Mouse (Mus musculus): ENCODE data around the gene Polr2a. TPM values are rescaled to one million over a fixed set of nuclear protein-coding genes. Genes with fewer than 3 reads are reported as not detected.

Gene Polr2a
- polyA plus RNA-seq, 1 experiment from 2014 or later: 23.5 TPM

DNA sequence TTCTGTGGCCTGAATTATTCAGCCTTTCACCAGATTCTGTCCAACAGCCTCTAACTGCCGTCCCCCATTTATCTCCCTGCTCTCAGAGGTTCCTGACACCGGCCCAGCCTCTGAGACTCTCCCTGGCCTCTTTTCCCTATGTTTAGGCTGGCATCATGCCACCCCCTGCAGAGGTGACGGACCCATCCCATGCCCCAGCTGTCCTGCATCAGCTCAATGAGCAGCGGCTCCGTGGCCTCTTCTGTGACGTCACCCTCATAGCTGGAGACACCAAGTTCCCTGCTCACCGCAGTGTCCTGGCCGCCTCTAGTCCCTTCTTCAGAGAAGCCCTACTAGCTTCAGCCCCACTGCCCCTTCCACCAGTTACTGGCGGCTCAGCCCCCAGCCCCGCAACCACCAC lies 17.3 kb upstream of the Polr2a start:
- Histone ChIP-seq H3K36me3 (ENCODE audit: control insufficient read depth, insufficient read depth, low read length) (peaks cover 5% of the 10 kb centered on the region; the same call in 1 of the 2 replicates), H3K4me1 (ENCODE audit: control insufficient read depth, insufficient read depth, low read length) (no peaks in the 10 kb centered on the region), H3K4me2 (ENCODE audit: low read depth, low read length) (no peak overlapping the region), H3K27me3 (ENCODE audit: control insufficient read depth, insufficient read depth, low read length) (no peaks in the 10 kb centered on the region), H3K9me3 (ENCODE audit: control insufficient read depth, low read length) (no peaks in the 10 kb centered on the region), H3K4me3 (ENCODE audit: low read depth, low read length) (no peak overlapping the region), H3K9ac (replicated peaks; ENCODE audit: low read depth, low read length) (no peak overlapping the region), H3K27ac (ENCODE audit: low read depth, low read length) (no peak overlapping the region)
- WGBS: 60% methylated on average over 10 of the region's 10 CpGs
- ATAC-seq (ENCODE audit: low read depth): no peak

DNA sequence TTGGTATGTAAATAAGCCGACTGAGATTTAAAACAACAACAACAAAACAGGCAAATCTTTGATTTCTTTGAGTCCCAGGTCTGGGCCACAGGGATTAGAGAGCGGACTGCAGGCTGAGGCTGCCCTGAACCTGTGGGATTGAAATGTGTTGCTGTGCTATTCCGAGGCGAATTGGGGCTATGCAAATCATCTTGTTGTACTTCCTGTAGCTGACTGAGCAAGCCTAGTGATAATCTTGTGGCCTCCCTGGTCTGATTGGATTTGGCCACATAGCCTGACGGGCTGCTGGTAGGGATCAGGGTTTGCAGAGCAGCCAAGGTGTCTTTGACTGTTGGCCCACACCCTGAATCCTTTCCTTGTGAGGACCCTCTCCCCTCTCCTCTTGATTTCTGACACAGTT lies 16.5 kb upstream of the Polr2a start:
- WGBS: 58% methylated on average over 5 of the region's 5 CpGs
- no peak overlapping the region for H3K4me2 ChIP-seq (ENCODE audit: low read depth, low read length)
- no peak overlapping the region for H3K9ac ChIP-seq (replicated peaks; ENCODE audit: low read depth, low read length)
- no peaks in the 10 kb centered on the region for H3K27me3 ChIP-seq (ENCODE audit: control insufficient read depth, insufficient read depth, low read length)
- H3K9me3 ChIP-seq (ENCODE audit: control insufficient read depth, low read length): no peaks in the 10 kb centered on the region
- ATAC-seq (ENCODE audit: low read depth): no peak
- no peak overlapping the region for H3K4me3 ChIP-seq (ENCODE audit: low read depth, low read length)
- no peaks in the 10 kb centered on the region for H3K4me1 ChIP-seq (ENCODE audit: control insufficient read depth, insufficient read depth, low read length)
- peaks cover 5% of the 10 kb centered on the region; the same call in 1 of the 2 replicates for H3K36me3 ChIP-seq (ENCODE audit: control insufficient read depth, insufficient read depth, low read length)
- H3K27ac ChIP-seq (ENCODE audit: low read depth, low read length): no peak overlapping the region

DNA sequence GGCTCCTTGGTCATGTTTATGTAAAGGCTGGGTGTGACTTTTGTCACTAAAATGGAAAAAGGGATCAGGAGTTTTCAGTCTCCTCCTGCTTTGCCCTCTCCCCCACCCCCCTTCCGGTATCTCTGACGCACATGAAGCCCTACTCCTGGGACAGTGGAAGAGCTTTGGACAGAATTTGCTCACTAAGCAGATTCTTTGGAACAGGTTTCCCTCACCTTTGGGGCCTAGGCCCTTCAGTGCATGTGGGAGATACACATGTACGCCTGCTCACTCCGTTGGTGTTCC lies 9.1 kb upstream of the Polr2a start:
- Histone ChIP-seq H3K9ac (replicated peaks; ENCODE audit: low read depth, low read length) (peak overlapping the region; percentile 25; the same call in 1 of the 2 replicates), H3K27me3 (ENCODE audit: control insufficient read depth, insufficient read depth, low read length) (no peaks in the 10 kb centered on the region), H3K36me3 (ENCODE audit: control insufficient read depth, insufficient read depth, low read length) (no peaks in the 10 kb centered on the region), H3K4me2 (ENCODE audit: low read depth, low read length) (peak overlapping the region; percentile 58), H3K4me1 (ENCODE audit: control insufficient read depth, insufficient read depth, low read length) (peaks cover 13% of the 10 kb centered on the region), H3K27ac (ENCODE audit: low read depth, low read length) (no peak overlapping the region), H3K9me3 (ENCODE audit: control insufficient read depth, low read length) (no peaks in the 10 kb centered on the region), H3K4me3 (ENCODE audit: low read depth, low read length) (no peak overlapping the region)
- 69% methylated on average over 4 of the region's 4 CpGs for WGBS
- no peak for ATAC-seq (ENCODE audit: low read depth)

DNA sequence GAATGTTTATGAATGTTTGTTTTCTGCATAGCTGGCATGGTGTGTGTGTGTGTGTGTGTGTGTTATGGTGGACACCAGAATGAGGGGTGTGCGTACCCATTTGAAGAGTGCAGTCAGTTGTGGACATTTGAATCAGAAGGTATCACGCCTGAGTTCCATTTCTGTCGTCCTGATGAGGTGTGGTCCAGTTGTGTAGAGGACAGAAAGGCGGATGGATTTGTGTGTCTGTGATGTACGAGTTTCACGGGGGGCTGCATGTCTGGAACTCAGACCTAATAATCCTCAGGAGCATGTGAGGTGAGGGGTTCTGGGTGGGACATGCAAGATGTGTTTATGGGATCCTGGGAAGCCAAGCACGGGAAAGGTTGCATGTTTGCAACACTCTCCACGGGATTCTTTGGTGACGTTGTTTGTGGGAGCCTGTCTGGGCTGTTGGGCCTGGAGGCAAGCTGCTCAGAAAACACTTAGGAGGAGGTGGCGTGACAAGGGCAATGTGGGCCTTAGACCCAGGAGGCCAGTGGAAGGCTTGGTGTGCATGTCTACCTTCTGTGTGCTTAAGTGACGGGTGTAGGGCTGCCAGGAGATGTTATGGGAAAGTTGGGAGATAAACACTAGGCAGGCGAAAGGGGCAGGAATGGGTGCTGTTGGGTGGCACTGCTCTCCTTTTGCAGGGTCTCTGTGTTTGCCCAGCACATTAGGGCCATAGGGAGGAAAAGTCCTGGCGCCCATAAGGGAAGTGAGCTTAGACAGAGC lies 8.6 kb upstream of the Polr2a start:
- Histone ChIP-seq H3K4me2 (ENCODE audit: low read depth, low read length) (peak overlapping the region; percentile 58), H3K36me3 (ENCODE audit: control insufficient read depth, insufficient read depth, low read length) (no peaks in the 10 kb centered on the region), H3K27ac (ENCODE audit: low read depth, low read length) (no peak overlapping the region; the same call in 1 of the 2 replicates), H3K27me3 (ENCODE audit: control insufficient read depth, insufficient read depth, low read length) (no peaks in the 10 kb centered on the region), H3K9ac (replicated peaks; ENCODE audit: low read depth, low read length) (peak overlapping the region; percentile 98), H3K4me1 (ENCODE audit: control insufficient read depth, insufficient read depth, low read length) (peaks cover 13% of the 10 kb centered on the region), H3K9me3 (ENCODE audit: control insufficient read depth, low read length) (no peaks in the 10 kb centered on the region), H3K4me3 (ENCODE audit: low read depth, low read length) (peak overlapping the region; percentile 86)
- ATAC-seq (ENCODE audit: low read depth): no peak
- 67% methylated on average over 13 of the region's 13 CpGs for WGBS

DNA sequence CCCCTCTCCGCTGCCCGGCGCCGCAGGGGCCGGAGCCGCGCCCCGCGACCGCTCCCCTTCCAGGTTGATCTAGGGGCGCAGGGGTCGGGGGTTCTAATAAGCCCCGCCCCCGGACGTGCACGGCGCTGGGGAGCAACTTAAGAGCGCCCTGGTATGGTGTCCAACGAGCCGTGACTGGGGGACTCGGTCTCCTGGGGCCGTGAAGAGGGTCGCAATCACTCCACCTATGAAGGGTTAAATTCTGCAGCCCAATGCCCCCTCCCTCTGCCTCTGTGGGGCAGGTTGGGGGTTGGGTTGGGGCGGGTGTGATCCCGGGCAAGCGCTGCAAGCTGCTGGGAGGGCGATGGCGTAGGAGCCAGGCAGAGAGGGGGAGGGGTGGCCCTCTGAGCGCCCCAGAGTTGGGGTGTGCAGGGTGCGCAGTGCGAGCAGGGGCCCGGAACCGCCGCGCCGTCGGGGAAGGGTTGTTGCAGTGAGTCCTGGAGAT lies 7.7 kb upstream of the Polr2a start:
- ATAC-seq (ENCODE audit: low read depth): peak; percentile 81
- Histone ChIP-seq H3K27ac (ENCODE audit: low read depth, low read length) (peak overlapping the region; percentile 89), H3K27me3 (ENCODE audit: control insufficient read depth, insufficient read depth, low read length) (no peaks in the 10 kb centered on the region), H3K4me2 (ENCODE audit: low read depth, low read length) (peak overlapping the region; percentile 58), H3K4me3 (ENCODE audit: low read depth, low read length) (peak overlapping the region; percentile 86), H3K36me3 (ENCODE audit: control insufficient read depth, insufficient read depth, low read length) (no peaks in the 10 kb centered on the region), H3K9me3 (ENCODE audit: control insufficient read depth, low read length) (no peaks in the 10 kb centered on the region), H3K4me1 (ENCODE audit: control insufficient read depth, insufficient read depth, low read length) (peaks cover 13% of the 10 kb centered on the region), H3K9ac (replicated peaks; ENCODE audit: low read depth, low read length) (peak overlapping the region; percentile 98)
- WGBS: under 1% methylated on average over 26 of the region's 37 CpGs

DNA sequence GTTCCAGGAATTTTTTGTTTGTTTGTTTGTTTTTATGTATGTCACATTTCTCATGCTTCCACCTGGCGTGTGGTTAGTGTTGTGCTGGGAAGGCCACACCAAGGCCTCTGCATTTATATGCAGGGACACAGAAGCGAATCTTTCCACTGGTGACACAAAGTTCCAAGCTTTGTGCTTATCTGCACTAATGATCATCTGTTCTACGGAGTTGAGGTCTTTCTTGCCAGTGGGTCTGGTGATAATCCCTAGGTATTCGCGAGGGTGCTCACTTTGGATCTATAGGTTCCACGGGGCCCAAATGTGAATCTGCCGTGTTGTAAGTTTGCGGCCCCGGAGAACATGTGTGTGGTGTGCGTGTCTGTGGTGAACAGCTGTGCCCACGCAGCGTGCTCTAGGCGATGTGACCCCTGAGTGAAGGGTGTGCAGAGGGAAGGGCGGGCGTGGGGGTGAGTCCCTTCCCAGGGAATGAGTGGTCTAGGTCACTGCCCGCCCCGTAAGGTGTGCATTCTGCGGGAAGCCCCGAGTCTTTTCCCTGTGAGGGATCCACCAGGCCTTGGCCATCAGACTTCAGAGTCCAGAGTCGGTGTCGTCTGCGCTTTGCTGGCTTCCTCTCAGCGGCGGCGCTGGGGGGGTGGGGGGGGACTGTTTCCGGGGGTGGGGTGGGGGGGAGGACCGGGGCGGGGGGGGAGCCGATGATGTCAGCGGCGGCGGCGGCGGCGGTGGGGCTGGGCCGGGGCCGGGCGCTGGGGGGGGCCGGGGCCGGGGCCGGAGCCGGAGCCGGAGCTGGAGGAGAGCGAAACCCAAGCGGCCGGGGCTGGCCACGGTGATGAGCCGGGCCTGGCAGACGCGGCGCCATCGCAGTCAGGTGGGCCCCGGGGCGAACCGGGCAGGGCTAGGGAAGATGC lies 7.0 kb upstream of the Polr2a start, which contains the start of gene Zbtb4:
Gene Zbtb4 (plus strand): TSS at position 692 of the 905 bp plus-strand sequence.
- H3K4me3 ChIP-seq (ENCODE audit: low read depth, low read length): peak within 1 kb of the TSS; percentile 86
- peak within 1 kb of the TSS; percentile 98 for H3K9ac ChIP-seq (replicated peaks; ENCODE audit: low read depth, low read length)
- H3K9me3 ChIP-seq (ENCODE audit: control insufficient read depth, low read length): no peaks in the 10 kb centered on the region
- peak within 1 kb of the TSS; percentile 58 for H3K4me2 ChIP-seq (ENCODE audit: low read depth, low read length)
- peaks cover 18% of the 10 kb centered on the region for H3K4me1 ChIP-seq (ENCODE audit: control insufficient read depth, insufficient read depth, low read length)
- no peaks in the 10 kb centered on the region for H3K36me3 ChIP-seq (ENCODE audit: control insufficient read depth, insufficient read depth, low read length)
- peak within 1 kb of the TSS; percentile 89 for H3K27ac ChIP-seq (ENCODE audit: low read depth, low read length)
- ATAC-seq (ENCODE audit: low read depth): peak; percentile 64
- 15% methylated on average over 49 of the region's 55 CpGs for WGBS
- no peaks in the 10 kb centered on the region for H3K27me3 ChIP-seq (ENCODE audit: control insufficient read depth, insufficient read depth, low read length)

DNA sequence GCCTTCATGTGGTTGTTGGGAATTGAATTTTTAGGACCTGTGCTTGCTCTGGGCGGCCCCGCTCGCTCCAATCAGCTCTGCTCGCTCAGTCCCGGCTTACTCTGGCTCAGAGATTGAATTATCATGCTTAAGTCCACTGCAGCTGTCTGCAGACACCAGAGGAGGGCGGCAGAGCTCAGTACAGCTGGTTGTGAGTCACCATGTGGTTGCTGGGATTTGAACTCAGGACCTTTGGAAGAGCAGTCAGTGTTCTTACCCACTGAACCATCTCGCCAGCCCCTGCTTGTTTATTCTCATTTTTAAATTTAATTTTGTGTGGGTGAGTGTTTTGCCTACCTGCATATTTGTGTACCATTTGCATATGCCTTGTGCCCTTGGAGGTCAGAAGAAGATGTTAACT lies 5.1 kb upstream of the Polr2a start:
- no peak overlapping the region for H3K9ac ChIP-seq (replicated peaks; ENCODE audit: low read depth, low read length)
- no peak overlapping the region for H3K4me2 ChIP-seq (ENCODE audit: low read depth, low read length)
- no peaks in the 10 kb centered on the region for H3K9me3 ChIP-seq (ENCODE audit: control insufficient read depth, low read length)
- WGBS: 71% methylated on average over 7 of the region's 7 CpGs
- peaks cover 26% of the 10 kb centered on the region for H3K4me1 ChIP-seq (ENCODE audit: control insufficient read depth, insufficient read depth, low read length)
- no peaks in the 10 kb centered on the region for H3K27me3 ChIP-seq (ENCODE audit: control insufficient read depth, insufficient read depth, low read length)
- H3K4me3 ChIP-seq (ENCODE audit: low read depth, low read length): no peak overlapping the region
- H3K36me3 ChIP-seq (ENCODE audit: control insufficient read depth, insufficient read depth, low read length): no peaks in the 10 kb centered on the region
- ATAC-seq (ENCODE audit: low read depth): no peak
- no peak overlapping the region for H3K27ac ChIP-seq (ENCODE audit: low read depth, low read length)

DNA sequence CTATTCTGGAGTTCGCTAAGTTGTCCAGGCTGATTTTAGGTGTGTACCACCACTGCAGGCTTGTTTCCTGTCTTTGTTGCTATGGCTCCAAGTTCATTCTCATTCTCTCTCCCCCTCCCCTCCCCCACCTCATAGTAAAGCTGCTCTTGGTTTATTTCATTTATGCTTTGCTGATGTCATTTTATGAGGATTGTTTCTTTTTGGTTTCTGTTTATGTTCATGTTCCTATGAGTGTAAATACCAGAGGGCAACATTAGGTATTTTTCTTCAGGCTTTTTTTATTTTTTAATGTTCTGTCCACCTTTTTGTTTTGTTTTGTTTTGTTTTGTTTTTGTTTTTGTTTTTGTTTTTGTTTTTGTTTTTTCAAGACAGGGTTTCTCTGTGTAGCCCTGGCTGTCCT lies 3.4 kb upstream of the Polr2a start, which contains the start of gene Slc35g3:
Gene Slc35g3 (minus strand): TSS at position 101 of the 400 bp plus-strand sequence.
- Histone ChIP-seq H3K36me3 (ENCODE audit: control insufficient read depth, insufficient read depth, low read length) (no peaks in the 10 kb centered on the region), H3K9me3 (ENCODE audit: control insufficient read depth, low read length) (no peaks in the 10 kb centered on the region), H3K27ac (ENCODE audit: low read depth, low read length) (peak within 1 kb of the TSS; percentile 94), H3K4me1 (ENCODE audit: control insufficient read depth, insufficient read depth, low read length) (peaks cover 27% of the 10 kb centered on the region), H3K9ac (replicated peaks; ENCODE audit: low read depth, low read length) (0 out of 2 replicates have a peak within 1 kb of the TSS, but pooled peaks have one; percentile 21), H3K4me2 (ENCODE audit: low read depth, low read length) (no peak within 1 kb of the TSS), H3K27me3 (ENCODE audit: control insufficient read depth, insufficient read depth, low read length) (no peaks in the 10 kb centered on the region), H3K4me3 (ENCODE audit: low read depth, low read length) (no peak within 1 kb of the TSS)
- WGBS: 88% methylated on average over 1 of the region's 1 CpGs
- ATAC-seq (ENCODE audit: low read depth): no peak

DNA sequence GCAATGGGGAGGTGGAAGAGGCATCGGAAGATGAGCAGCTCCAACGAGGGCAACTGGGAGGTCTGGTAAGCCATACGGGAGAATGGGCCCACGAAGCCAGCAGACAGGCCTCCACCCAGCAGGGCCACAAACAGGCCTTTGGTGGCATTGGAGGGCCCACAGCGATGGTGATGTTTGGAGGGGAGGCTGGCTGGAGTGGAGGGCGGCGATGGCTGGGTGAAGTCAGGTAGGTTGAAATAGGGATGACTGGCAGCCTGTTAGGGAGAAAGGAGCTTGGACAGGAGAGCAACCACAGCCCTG lies 2.4 kb upstream of the Polr2a start:
- no peaks in the 10 kb centered on the region for H3K36me3 ChIP-seq (ENCODE audit: control insufficient read depth, insufficient read depth, low read length)
- H3K4me1 ChIP-seq (ENCODE audit: control insufficient read depth, insufficient read depth, low read length): peaks cover 36% of the 10 kb centered on the region
- H3K27me3 ChIP-seq (ENCODE audit: control insufficient read depth, insufficient read depth, low read length): no peaks in the 10 kb centered on the region
- H3K4me3 ChIP-seq (ENCODE audit: low read depth, low read length): no peak overlapping the region
- H3K9me3 ChIP-seq (ENCODE audit: control insufficient read depth, low read length): no peaks in the 10 kb centered on the region
- no peak for ATAC-seq (ENCODE audit: low read depth)
- no peak overlapping the region for H3K4me2 ChIP-seq (ENCODE audit: low read depth, low read length)
- H3K27ac ChIP-seq (ENCODE audit: low read depth, low read length): peak overlapping the region; percentile 94
- H3K9ac ChIP-seq (replicated peaks; ENCODE audit: low read depth, low read length): 0 out of 2 replicates have a peak overlapping the region, but pooled peaks have one; percentile 21
- 91% methylated on average over 7 of the region's 7 CpGs for WGBS
